Mouse (Mus musculus) liver, embryonic 16.5 days (tissue): ENCODE measurements around the gene Kif17. TPM values are rescaled to one million over a fixed set of nuclear protein-coding genes. Genes with fewer than 3 reads are reported as not detected.

Experiments
- ATAC-seq: fragments of 200-750 bp; cut with Nextera tagmentation; 2 replicates; pipeline ENCODE4 v1.8.0; 2017; ENCODE audit warnings: low read depth, mild to moderate bottlenecking, moderate number of reproducible peaks, moderate library complexity
- H3K27ac ChIP-seq: fragments of 300-500 bp; sonication (generic); 2 replicates; pipeline ENCODE4 v1.5.1; 2014; ENCODE audit warnings: mild to moderate bottlenecking, low read length
- H3K27me3 ChIP-seq: fragments of 300-500 bp; sonication (generic); 2 replicates; pipeline ENCODE4 v1.6.1; 2014; ENCODE audit warnings: low read depth, low read length, mixed read lengths; ENCODE audit not compliant: control insufficient read depth, insufficient read depth
- H3K36me3 ChIP-seq: fragments of 300-500 bp; sonication (generic); 2 replicates; pipeline ENCODE4 v1.6.1; 2014; ENCODE audit warnings: mild to moderate bottlenecking; ENCODE audit not compliant: control insufficient read depth, insufficient read depth
- H3K4me1 ChIP-seq: fragments of 300-500 bp; sonication (generic); 2 replicates; pipeline ENCODE4 v1.6.1; 2014; ENCODE audit warnings: low read depth, low read length, mixed read lengths; ENCODE audit not compliant: control insufficient read depth
- H3K4me2 ChIP-seq: fragments of 300-500 bp; sonication (generic); 2 replicates; pipeline ENCODE4 v1.6.1; 2014; ENCODE audit warnings: low read depth, low read length, mixed read lengths
- H3K4me3 ChIP-seq: fragments of 300-500 bp; sonication (generic); 2 replicates; pipeline ENCODE4 v1.5.1; 2014; ENCODE audit warnings: low read depth, mild to moderate bottlenecking, low read length
- H3K9ac ChIP-seq: fragments of 300-500 bp; sonication (generic); 2 replicates; pipeline ENCODE4 v1.6.1; 2014; ENCODE audit warnings: low read depth, low read length
- H3K9me3 ChIP-seq: fragments of 300-500 bp; sonication (generic); replicated peaks from 2 replicates; pipeline ENCODE4 v1.6.1; 2016; ENCODE audit warnings: low read length; ENCODE audit not compliant: control insufficient read depth
- WGBS: fragments of 180-500 bp; shearing (Covaris S2); extraction: QIAGEN DNeasy Blood & Tissue Kit; methylation state at CpG from one replicate; pipeline ENCODE4 v1.1.7; 2014; ENCODE audit not compliant: insufficient replicate concordance; 5-methylcytosine and 5-hydroxymethylcytosine counted together
- polyA plus RNA-seq: library from polyadenylated mRNA; unstranded; fragments of >200 nt; fragmentation: Nextera tagmentation; extraction: Ambion mirVana; gene quantifications from 2 replicates; pipeline ENCODE4 v1.2.1, GENCODE M21; 2015

Gene Kif17
- 0.33 and 0.35 TPM in 2 replicates for polyA plus RNA-seq

DNA sequence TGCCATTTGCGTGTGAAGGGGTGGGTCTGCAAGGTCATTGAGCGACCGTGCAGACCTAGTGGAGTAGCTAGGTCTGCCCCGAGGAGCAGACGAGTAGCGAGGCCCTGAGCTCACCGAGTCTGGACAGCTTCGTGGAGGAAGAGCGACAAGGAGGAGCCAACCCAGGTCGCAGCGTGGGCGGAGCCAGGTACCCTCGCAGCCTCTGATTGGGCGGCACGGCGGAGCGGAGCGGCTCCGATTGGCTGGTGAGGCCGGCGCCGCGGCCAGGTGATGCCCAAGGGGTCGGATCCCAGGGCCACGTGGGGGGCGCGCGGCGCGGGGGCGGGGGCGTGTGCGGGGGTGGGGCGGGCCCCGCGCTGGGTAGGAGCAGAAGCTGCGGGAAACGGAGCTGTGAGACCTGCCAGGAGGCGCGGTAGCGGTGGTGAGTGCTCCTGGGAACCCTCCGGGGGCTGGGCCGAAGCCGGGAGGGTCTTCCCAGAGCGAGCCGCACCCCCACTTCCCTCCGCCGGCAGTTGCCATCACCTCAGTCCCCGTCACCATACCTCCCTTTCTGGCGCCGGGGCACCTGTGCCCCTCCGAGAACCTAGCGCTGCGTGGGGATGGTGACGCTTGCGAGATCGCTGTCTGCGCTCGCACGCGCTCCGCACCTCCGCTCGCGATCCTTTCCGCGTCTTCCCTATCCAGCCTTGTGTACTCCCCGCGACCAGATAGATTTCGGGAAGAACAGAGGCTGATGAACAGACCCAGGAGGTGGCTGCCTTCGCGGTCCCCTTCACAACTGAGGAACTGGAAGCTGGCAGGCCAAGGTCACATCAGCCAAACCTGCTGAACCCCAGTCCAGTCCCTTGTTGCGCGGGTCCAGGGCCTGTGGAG is at the start of gene Kif17, which contains the start of gene Sh2d5:
Gene Kif17, plus strand, starts transcription at position 348 of the 873 bp plus-strand sequence.
Gene Sh2d5, plus strand, starts transcription at position 316 of the 873 bp plus-strand sequence.
- ATAC-seq, result peak; percentile 85
- peak within 1 kb of the TSS; percentile 54 for H3K4me3 ChIP-seq
- WGBS, result 1% methylated on average over 60 of the region's 74 CpGs
- peaks cover 35% of the 10 kb centered on the region for H3K27me3 ChIP-seq
- H3K4me2 ChIP-seq, result peak within 1 kb of the TSS; percentile 80
- no peak within 1 kb of the TSS for H3K27ac ChIP-seq
- H3K9ac ChIP-seq, result no peak within 1 kb of the TSS
- H3K4me1 ChIP-seq, result peaks cover 15% of the 10 kb centered on the region
- H3K36me3 ChIP-seq, result peaks cover 7% of the 10 kb centered on the region
- no peaks in the 10 kb centered on the region for H3K9me3 ChIP-seq

DNA sequence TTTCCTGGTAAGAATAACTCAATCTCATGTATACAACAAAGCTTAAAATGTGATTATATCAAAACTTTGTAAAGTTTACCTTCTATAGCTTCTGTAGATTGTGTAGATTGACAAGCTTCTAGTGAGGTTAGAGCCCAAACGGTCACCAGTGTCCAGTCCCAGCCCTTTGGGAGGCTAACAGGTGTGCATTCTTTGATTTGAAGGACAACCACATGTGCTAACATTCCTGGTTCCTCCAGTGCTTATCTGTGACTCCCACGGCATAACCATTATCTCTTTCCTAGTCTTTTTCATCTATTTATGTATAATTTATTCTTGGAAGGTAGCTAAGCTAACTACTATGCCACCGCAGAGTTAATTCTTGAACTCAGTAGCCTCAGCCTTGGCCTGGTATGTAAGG is 49.5 kb upstream of the Kif17 start:
- Histone ChIP-seq H3K27ac (no peak overlapping the region), H3K36me3 (peaks cover 22% of the 10 kb centered on the region), H3K4me2 (no peak overlapping the region), H3K27me3 (no peaks in the 10 kb centered on the region), H3K4me1 (no peaks in the 10 kb centered on the region; the same call in 1 of the 2 replicates), H3K9me3 (no peaks in the 10 kb centered on the region), H3K9ac (no peak overlapping the region), H3K4me3 (no peak overlapping the region)
- ATAC-seq, result no peak
- WGBS, result 74% methylated on average over 3 of the region's 3 CpGs

DNA sequence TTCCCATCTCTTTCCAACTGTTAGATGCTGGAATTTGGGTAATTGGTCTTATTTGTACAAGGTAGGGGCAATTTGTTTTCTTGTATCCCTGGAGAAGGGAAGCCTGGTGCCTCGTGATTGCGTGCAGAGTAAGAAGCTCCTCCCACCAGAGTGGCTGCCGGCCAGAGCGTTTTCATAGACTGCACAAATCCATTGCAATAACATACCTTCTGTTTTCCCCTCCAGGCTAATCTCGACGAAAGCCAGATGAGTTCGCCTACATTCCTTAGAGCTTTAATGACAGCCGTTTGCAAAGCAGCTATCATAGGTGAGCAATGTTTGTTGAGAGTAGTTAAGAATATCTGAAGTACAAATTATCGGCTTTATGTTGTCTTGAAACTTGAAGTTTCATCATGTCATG is 48.5 kb upstream of the Kif17 start:
- no peaks in the 10 kb centered on the region for H3K27me3 ChIP-seq
- no peak overlapping the region for H3K4me3 ChIP-seq
- WGBS, result 73% methylated on average over 9 of the region's 9 CpGs
- no peaks in the 10 kb centered on the region for H3K9me3 ChIP-seq
- peaks cover 25% of the 10 kb centered on the region for H3K36me3 ChIP-seq
- H3K27ac ChIP-seq, result no peak overlapping the region
- H3K9ac ChIP-seq, result no peak overlapping the region
- H3K4me2 ChIP-seq, result no peak overlapping the region
- ATAC-seq, result no peak
- no peaks in the 10 kb centered on the region; the same call in 1 of the 2 replicates for H3K4me1 ChIP-seq

DNA sequence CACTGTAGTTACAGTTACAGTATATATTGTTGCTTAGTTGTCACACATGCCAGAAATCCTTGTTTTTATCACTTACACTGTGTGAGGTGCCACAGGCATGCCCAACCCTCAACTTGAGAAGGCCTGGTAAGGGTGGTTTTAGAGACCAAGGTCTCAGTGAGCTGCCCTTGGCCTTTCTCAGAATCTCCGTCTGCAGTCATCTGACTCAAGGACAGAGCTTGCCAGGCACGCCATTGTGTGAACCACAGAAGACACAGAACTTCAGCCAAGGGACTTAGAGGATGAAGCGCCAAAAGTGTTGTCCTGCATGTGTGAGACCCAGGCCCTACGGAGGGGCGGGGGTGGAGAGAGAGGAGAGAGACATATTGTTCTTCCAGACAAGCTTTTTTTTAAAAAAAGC is 40.1 kb upstream of the Kif17 start:
- Histone ChIP-seq H3K4me1 (no peaks in the 10 kb centered on the region), H3K27ac (no peak overlapping the region), H3K9ac (no peak overlapping the region), H3K4me3 (no peak overlapping the region), H3K4me2 (no peak overlapping the region), H3K9me3 (no peaks in the 10 kb centered on the region), H3K27me3 (no peaks in the 10 kb centered on the region), H3K36me3 (peaks cover 6% of the 10 kb centered on the region)
- no peak for ATAC-seq
- 72% methylated on average over 5 of the region's 5 CpGs for WGBS

DNA sequence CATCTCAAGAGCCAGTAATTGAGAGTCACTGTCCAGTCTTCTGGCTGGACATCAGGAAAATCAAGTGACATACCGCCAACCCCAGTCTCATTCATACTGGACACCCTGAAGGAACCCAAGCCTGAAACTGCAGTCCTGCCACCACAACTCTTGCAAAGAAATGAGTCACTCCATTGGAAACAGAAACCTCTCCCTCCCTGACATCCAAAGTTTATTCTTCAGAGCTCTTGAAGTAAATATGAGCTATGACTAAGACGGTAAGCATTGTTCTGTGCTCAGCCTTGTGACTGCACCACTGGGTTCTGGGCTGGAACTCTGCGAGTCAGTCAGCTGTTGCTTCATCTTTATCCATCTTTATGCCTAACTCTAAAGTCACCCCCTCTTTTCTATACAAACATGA is 36.4 kb upstream of the Kif17 start:
- H3K9ac ChIP-seq, result no peak overlapping the region
- no peaks in the 10 kb centered on the region for H3K36me3 ChIP-seq
- 69% methylated on average over 3 of the region's 3 CpGs for WGBS
- H3K4me3 ChIP-seq, result no peak overlapping the region
- H3K4me2 ChIP-seq, result no peak overlapping the region
- H3K27me3 ChIP-seq, result no peaks in the 10 kb centered on the region
- H3K9me3 ChIP-seq, result no peaks in the 10 kb centered on the region
- H3K4me1 ChIP-seq, result peaks cover 18% of the 10 kb centered on the region
- ATAC-seq, result no peak
- no peak overlapping the region for H3K27ac ChIP-seq

DNA sequence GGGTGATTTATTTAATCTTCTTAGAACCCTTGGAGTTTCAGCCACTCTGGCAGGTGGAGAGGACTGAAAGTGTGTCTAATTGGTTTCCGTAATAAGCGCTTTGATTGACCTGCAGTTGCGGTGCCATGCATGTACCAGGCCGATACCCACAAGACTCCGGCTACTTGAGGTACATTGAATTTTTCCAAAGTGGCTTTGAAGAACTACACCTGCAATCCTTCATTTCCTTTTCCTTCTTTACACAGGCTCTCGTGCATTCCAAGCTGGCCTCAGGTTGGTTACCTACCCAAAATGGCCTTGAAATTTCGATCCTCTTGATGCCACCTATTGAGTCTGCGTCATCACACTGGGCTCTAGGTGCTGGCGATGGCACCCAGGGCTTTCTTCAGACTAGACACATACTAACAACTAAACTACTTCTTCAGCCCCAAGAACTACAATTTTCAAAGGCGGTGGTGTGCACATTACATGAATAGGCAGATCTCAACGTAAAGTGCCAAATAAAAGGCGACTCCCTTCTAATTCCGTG is 34.5 kb upstream of the Kif17 start:
- Histone ChIP-seq H3K9ac (peak overlapping the region; percentile 99), H3K27me3 (no peaks in the 10 kb centered on the region), H3K4me2 (peak overlapping the region; percentile 91), H3K27ac (peak overlapping the region; percentile 97), H3K36me3 (no peaks in the 10 kb centered on the region), H3K4me1 (peaks cover 35% of the 10 kb centered on the region), H3K9me3 (no peaks in the 10 kb centered on the region), H3K4me3 (peak overlapping the region; percentile 99)
- ATAC-seq, result no peak
- WGBS, result 49% methylated on average over 13 of the region's 13 CpGs

DNA sequence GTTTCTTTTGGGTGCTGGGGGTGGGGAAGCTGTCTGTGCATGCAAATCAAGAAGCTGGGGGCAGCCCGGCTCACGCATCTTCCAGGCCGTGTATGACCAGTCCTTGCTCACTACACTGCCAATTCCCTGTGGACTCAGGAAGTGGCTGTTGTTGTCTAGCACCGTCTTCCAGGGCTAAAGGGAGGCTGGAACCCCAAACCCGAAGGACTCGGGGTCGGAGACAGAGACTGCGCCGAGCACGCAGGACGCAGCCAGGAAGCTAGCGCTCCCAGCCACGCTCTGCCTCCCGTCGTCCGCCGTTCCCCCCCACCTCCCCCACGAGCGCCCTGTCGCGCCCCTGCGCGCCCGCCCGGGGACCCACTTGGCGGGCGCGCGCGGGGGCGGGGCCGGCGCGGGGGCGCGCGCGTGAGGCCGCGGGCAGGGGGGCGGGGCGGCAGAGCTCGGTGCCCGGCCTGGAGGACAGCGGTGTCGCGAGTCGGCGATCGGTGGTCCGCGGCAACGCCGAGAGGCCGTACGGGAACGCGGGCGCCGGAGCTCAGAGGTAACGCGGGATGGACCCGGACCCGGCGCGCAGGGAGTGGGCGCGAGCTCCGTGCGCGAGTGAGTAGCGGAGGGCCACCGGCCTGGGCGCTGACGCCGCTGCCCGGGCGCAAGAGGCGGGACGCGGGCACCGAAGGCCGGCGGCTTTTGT is 33.9 kb upstream of the Kif17 start, which contains the start of gene Hp1bp3:
Gene Hp1bp3, plus strand, starts transcription at position 97 of the 691 bp plus-strand sequence.
- peak; percentile 59 for ATAC-seq
- H3K4me3 ChIP-seq, result peak within 1 kb of the TSS; percentile 99
- WGBS, result under 1% methylated on average over 67 of the region's 84 CpGs
- H3K9ac ChIP-seq, result peak within 1 kb of the TSS; percentile 99
- no peaks in the 10 kb centered on the region for H3K27me3 ChIP-seq
- H3K9me3 ChIP-seq, result no peaks in the 10 kb centered on the region
- peaks cover 39% of the 10 kb centered on the region for H3K4me1 ChIP-seq
- no peaks in the 10 kb centered on the region for H3K36me3 ChIP-seq
- H3K27ac ChIP-seq, result peak within 1 kb of the TSS; percentile 98
- H3K4me2 ChIP-seq, result peak within 1 kb of the TSS; percentile 91

DNA sequence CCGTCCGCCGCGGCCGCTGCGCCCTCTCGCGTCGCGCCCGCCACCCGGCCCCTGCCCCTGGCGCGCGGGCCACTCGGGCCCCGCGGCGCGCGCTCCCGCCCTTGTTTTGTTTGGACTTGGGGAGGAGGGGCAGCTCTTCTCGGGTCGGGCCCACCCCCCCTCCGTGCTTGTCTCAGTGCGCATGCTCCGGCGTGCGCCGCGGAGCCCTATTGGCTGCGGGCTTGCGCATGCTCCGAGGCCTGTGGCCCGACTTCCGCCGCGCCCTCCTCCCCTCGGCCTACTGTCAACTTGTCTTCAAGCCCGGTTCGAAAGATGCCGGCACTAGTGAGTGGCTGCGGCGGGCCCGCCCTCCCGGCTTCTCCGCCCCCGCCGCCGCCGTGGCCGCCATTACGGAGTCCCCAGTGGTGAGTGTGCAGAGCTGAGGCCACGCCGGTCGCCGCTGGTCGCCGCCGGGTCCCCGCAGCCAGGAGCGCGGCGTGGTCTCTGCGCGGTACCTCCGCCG is 33.3 kb upstream of the Kif17 start:
- H3K36me3 ChIP-seq, result peaks cover 4% of the 10 kb centered on the region; the same call in 1 of the 2 replicates
- peak overlapping the region; percentile 98 for H3K27ac ChIP-seq
- H3K9ac ChIP-seq, result peak overlapping the region; percentile 99
- peak; percentile 96 for ATAC-seq
- WGBS, result under 1% methylated on average over 53 of the region's 68 CpGs
- no peaks in the 10 kb centered on the region for H3K9me3 ChIP-seq
- H3K27me3 ChIP-seq, result no peaks in the 10 kb centered on the region
- H3K4me2 ChIP-seq, result peak overlapping the region; percentile 91
- H3K4me3 ChIP-seq, result peak overlapping the region; percentile 99
- peaks cover 42% of the 10 kb centered on the region for H3K4me1 ChIP-seq
